Mouse (Mus musculus) stomach, postnatal 0 days (tissue): ENCODE data around the gene Clasp2.

ENCODE experiments used
- CTCF ChIP-seq: IDR thresholded peaks from 2 replicates; pipeline ENCODE4 v1.5.1; 2016; ENCODE audit warnings: antibody characterized with exemption, low read depth, mild to moderate bottlenecking, moderate library complexity
- EP300 ChIP-seq: optimal IDR thresholded peaks from 2 replicates; pipeline ENCODE3; 2016; ENCODE audit warnings: antibody characterized with exemption

GRCm38 (mm10) chr9:113802734-113803133 is 61.5 kb downstream of the Clasp2 start:
- TF ChIP-seq CTCF (no peak), EP300 (no peak)
